Mouse (Mus musculus) cerebellum, adult 18-20 months (tissue): ENCODE results near the gene Hist1h3d.
"Not testable (repeated sequence)": the region's sequence is repeated elsewhere in the genome, so short reads cannot be mapped to it uniquely, and the experiment has no call there.

Experiments
- DNase-seq, 2 experiments: peaks; one replicate each; pipeline ENCODE4 v3.0.0; 2021

Hist1h3d gene

DNA sequence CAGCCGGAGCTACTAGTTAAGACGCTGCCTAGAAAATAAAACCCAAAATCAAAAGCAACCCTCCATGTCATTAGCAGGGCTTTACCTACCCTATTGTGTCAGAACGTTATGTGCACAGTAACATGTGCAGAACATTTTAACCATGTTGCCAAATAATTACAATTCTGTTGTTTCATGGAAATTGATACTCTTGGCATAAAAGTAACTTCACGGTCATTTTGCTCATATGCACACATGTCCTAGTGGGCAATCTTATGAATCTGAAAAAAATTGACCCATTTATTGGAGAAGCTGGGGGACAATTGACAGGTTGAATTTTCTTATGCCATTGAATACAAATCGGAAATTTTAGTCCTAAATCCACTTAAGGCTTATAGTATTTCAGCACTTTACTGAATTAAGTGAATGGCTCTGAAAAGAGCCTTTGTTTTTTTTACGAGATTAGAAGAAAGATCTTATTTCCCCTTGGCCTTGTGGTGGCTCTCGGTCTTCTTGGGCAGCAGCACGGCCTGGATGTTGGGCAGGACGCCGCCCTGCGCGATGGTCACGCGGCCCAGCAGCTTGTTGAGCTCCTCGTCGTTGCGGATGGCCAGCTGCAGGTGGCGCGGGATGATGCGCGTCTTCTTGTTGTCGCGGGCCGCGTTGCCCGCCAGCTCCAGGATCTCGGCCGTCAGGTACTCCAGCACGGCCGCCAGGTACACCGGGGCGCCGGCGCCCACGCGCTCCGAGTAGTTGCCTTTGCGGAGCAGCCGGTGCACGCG, 5.1 kb upstream of the Hist1h3d start:
- not testable (repeated sequence) for DNase-seq

GRCm38 (mm10) chr13:23571022-23571503, 4.5 kb upstream of the Hist1h3d start, which contains the start of the genes Hist1h2ae and Hist1h2bg:
Hist1h2ae (minus strand) TSS chr13:23571220.
Hist1h2bg (plus strand) TSS chr13:23571396.
- peak in 1 of 2 experiments; percentile 57 for DNase-seq

DNA sequence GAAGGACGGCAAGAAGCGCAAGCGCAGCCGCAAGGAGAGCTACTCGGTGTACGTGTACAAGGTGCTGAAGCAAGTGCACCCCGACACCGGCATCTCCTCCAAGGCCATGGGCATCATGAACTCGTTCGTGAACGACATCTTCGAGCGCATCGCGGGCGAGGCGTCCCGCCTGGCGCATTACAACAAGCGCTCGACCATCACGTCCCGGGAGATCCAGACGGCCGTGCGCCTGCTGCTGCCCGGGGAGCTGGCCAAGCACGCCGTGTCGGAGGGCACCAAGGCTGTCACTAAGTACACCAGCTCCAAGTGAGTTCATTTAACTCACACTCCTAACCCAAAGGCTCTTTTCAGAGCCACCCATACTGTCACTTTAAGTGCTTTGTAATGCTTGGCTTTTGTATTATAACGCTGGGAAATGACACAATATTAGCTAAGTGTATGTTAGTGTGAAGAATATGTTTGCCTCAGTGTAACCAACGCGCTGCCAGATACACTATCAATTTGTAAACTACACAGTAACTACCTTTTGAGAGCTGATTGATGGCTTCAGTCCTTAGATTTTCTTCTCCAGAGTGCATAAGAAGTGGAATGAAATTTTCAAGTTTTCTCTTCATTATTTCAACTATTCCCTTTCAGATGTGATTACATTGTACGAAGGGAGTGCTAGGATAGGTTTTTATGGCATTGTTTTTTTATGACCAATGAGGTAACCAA, 3.9 kb upstream of the Hist1h3d start:
- peak in 1 of 2 experiments; percentile 19 for DNase-seq

DNA sequence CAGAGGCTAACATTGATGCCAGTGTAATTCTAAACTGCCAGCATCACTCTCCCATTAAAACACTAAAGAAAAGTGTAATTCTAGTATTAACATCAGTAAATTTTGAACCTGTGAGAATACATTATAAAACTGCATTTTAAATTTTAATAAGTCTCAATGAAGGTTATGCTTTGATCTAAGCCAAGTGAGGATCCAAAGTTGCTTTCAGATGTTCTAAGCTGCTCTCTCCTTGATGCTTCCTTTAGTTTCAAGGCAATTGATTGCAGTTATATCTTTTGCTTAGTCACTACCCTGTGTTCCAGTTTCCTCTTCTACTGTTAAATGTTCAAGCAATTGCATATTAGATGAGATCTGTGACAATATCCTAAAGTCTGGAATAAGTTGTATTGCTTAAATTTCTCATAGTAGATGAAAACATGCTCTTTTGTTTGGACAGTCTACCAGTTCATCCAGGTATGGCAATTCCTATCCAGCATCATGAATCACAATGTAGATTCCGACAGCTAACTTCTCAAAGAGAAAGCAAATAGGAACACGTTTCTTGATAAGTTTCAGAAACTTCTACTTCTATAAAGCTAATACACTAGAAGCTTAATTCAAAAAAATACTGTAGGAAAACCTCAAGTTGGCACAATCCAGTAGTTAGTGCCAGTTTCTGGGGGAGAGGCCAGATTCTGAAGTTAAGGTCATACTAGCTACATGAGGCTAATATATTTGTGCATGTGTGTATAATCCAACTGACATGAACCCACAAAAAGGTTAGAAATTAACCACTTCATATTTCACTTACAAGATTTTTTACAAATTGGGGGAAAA, 3.1 kb upstream of the Hist1h3d start:
- DNase-seq, result no peak

DNA sequence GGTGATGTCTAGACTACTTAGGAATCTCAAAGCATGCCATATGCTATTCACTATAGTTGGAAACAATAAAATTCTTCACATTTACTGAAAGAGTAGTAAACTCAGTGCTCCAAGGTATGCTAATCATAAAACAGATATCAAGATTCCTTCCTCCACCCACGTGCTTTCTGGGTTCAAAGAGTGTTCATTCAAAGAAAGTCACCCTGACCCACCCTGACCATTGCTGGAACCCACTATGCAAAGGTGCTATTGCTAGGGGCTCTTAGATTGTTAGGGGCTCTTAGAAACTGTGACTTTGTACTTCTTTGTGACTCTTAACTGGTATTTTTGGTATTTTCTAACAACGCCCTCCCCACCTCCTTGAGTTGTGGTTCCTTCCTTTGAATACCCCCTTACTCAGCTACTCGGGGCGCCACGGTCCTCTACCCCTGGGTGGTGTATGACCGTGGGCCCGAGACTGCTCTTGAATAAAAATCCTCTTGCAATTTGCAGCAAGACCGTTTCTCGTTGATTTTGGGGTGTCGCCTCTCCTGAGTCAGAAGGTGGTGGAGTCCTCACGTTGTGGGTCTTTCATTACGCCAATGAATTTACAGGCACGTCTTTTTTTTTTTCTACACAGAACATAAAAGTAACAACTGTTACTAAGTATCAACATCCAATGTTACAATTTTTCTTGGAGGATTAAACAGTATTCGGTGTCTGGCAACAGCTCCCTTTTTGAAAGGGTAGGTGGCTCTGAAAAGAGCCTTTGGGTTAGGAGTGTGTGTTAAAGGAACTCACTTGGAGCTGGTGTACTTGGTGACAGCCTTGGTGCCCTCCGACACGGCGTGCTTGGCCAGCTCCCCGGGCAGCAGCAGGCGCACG, 2.3 kb upstream of the Hist1h3d start:
- not testable (repeated sequence) for DNase-seq

DNA sequence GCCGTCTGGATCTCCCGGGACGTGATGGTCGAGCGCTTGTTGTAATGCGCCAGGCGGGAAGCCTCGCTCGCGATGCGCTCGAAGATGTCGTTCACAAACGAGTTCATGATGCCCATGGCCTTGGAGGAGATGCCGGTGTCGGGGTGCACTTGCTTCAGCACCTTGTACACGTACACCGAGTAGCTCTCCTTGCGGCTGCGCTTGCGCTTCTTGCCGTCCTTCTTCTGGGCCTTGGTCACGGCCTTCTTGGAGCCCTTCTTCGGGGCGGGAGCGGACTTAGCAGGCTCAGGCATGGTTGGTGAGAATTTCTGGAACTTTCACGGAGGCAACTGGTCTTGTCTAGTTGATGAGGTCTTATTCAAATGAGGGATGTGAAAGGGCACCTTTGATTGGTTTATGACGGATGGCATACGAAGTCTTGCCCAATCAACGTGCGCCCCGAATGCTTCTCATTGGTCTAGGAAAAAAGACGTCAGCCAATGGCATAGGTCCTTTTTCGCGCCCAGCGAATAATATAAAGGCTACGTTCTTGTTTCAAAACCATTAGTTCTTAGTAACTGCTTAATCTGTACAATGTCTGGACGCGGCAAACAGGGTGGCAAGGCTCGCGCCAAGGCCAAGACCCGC, 1.6 kb upstream of the Hist1h3d start, which contains the start of the genes Hist1h2bf and Hist1h2ad:
Gene Hist1h2bf, minus strand, starts transcription at position 299 of the 627 bp plus-strand sequence.
Gene Hist1h2ad, plus strand, starts transcription at position 484 of the 627 bp plus-strand sequence.
- peak; percentile 61 to 64 for DNase-seq

DNA sequence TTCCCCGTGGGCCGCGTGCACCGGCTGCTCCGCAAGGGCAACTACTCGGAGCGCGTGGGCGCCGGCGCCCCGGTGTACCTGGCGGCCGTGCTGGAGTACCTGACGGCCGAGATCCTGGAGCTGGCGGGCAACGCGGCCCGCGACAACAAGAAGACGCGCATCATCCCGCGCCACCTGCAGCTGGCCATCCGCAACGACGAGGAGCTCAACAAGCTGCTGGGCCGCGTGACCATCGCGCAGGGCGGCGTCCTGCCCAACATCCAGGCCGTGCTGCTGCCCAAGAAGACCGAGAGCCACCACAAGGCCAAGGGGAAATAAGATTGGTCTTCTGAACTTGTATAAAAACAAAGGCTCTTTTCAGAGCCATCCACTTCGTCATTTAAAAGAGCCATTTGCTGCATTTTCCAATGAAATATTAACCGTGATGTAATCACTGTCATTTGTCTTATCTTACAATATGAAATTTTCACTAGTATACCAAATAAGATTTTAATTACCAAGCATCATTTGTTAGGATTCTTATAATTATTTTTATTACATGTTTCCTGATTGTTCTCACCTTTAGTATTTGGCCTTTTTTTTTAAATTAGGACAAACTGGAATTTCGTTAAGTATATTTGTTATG, 905 bp upstream of the Hist1h3d start:
- not testable (repeated sequence) for DNase-seq

DNA sequence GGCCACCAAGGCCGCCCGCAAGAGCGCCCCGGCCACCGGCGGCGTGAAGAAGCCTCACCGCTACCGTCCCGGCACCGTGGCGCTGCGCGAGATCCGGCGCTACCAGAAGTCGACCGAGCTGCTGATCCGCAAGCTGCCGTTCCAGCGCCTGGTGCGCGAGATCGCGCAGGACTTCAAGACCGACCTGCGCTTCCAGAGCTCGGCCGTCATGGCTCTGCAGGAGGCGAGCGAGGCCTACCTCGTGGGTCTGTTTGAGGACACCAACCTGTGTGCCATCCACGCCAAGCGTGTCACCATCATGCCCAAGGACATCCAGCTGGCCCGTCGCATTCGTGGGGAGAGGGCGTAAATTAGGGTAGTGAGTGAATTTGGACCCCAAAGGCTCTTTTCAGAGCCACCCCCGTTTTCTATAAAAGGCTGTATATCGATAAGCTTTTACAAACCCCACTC, 326 bp downstream of the Hist1h3d start:
- not testable (repeated sequence) for DNase-seq

DNA sequence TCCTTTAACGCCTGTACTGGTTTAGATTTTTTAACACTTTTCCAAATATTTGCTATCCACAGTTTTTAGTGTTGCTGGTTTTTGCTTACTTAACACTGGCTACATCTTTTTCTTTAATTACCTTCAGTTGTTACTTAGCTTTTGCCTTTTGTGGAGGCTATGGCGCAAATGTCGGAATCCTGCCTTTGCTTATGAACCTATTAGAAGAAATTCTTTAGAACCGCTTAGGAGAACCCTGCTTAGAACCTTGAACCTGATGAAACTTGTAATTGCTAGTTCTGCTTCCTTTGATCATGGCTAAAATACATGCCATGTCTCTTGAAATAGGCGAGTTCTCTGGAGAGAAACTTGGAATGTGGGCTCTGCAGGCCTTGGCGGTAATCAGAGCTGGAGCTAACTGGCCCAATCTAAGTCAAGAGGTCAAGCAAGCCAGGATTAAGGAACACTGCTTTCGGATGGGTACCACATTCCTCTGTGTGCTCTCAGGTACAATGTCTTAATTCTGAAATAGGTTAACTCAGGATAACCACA, 853 bp downstream of the Hist1h3d start:
- no peak for DNase-seq

DNA sequence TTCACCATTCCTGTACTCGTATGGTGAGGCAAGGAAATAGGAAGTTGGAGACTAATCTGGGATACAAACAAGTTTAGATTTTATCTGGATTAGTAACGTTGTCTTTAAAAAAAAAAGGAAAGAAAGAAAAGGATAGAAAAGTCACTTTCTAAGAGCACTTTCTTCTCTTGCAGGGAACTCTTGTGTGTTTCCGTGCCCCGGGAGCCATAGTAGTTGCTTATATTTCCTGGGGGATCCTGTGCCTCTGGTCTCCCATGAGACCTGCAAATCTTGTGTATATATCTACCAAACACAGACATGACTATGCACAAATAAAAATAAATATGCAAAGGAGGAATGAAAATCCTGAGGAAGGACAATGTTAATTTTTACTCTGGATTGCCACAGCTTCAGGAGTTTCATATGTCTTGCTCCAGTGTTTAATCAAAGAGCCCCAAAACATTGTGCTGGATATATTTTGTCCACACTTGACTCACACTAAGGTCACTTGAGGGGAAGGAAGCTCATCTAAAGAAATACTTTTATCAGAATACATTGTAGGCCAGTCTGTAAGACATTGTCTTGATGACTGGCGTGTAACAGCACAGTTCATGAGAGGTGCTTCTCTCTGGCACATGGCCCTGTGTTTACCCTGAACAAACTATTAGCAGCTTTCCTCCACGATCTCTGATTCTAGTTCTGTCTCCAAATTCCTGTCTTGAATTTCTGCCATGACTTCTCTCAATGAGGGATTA, 1.5 kb downstream of the Hist1h3d start:
- DNase-seq, result no peak

DNA sequence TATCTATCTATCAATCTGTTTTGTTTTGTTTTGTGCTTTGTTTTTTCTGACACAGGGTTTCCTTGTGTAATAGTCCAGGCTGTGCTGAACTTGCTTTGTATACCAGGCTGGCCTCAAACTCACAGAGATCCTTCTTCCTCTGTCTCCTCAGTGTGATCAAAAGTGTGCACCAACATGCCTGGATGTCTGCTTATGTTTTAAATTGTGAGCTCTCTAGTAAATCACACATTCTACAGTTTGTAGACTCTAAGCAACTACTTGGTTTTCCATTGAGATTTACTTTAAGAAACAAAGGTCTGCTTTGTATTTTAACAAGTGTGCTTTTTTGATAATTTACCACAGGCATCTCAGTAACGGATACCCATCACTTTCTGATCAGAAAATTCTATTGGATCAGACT, 2.3 kb downstream of the Hist1h3d start:
- DNase-seq, result no peak

DNA sequence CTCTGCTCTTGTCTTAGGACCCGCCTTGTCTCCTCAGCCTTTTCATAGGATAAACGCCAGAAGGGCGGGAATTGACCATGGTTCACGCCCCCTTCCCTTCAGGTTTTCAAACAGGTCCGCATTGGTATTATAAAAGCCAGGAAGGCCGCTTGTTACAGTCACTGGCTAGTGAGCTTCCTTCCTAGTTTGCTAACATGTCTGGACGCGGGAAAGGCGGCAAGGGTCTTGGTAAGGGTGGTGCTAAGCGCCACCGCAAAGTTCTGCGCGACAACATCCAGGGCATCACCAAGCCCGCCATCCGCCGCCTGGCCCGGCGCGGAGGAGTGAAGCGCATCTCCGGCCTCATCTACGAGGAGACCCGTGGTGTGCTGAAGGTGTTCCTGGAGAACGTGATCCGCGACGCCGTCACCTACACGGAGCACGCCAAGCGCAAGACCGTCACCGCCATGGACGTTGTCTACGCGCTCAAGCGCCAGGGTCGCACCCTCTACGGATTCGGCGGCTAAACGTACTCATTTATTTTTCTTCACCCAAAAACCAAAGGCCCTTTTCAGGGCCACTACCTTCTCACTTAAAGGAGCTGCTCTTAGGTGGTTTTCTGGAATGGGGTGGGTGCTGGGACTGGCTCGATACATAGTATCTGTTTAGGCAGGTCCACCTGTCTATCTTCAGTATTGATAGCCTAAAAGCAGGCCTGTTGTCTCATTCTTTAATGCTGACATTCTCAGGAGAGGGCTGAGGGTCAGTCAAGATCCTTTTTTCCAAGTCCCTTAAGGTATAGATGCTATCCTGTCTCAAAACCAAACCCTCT, 6.0 kb downstream of the Hist1h3d start, which contains the start of gene Hist1h4d:
Gene Hist1h4d, plus strand, starts transcription at position 191 of the 811 bp plus-strand sequence.
- peak; percentile 91 for DNase-seq

DNA sequence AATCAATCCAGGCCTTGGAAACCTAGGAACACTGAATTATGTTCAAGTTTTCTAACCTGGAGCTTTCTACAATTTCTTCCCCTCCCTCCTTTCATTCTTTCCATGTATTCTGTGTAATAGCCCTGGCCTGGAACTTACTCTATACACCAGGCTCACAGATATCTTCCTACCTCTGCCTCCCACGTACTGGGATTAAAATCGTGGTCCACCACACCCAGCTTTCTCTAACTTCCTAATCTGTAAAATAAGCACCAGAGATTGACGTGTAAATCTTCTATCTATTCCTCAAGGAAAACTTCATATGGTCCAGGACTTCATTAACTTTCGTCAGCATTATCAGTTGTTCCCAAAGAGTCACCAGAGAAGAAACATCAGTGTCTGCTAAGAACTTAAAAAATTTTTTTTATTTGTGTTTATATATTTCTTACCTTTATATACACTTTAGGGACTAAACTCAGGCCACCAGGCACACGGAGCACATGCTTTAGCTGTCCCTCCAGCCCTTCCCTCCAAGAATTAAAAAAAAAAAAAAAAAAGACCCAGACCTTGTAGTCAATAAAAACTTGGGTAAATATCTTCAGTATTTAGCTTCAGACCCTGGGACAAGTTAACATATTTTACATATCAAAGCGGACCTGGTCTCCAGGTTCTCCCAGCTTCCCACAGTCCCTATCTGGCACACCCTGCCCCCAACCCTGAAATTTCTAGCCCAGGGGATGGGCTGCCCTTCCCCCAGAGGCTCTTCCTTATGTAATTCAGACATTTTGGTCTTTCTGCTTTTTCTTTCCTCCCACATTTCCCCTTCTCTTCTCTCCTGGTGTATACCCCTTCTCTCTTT, 6.9 kb downstream of the Hist1h3d start:
- no peak for DNase-seq

GRCm38 (mm10) chr13:23583387-23584068, 8.0 kb downstream of the Hist1h3d start:
- no peak for DNase-seq

DNA sequence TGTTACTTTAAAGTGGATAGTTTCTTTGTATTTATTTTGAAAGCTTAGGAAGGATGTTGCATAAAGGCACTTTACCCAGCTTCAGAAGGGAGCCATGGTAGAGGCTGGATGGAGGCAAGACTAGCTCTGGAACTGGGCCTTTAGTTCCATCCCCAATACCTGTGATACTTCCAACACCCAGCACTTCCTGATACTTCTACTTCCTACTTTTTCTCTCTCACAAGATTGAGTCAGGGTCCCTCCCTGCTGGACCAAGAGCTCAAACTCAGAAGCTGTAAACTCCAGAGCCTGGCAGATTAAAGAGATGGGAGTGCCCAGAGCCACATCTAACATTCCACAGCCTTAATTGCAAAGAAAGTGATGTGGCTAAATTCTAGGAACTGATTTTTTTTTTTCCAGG, 8.8 kb downstream of the Hist1h3d start:
- DNase-seq, result no peak

GRCm38 (mm10) chr13:23585029-23585441, 9.5 kb downstream of the Hist1h3d start:
- DNase-seq, result peak; percentile 49 to 60
